Mouse (Mus musculus) embryonic fibroblast, embryonic 13.5 days (primary cell): ENCODE results near the gene Nxnl1. TPM values are rescaled to one million over a fixed set of nuclear protein-coding genes. Genes with fewer than 3 reads are reported as not detected.

Experiments
- H3K27ac ChIP-seq: 2 replicates; pipeline ENCODE4 v1.5.1; 2012; ENCODE audit warnings: low read length, control low read depth, inconsistent platforms; ENCODE audit not compliant: insufficient read depth
- H3K4me1 ChIP-seq: 2 replicates; pipeline ENCODE4 v1.6.1; 2011; ENCODE audit warnings: low read length; ENCODE audit not compliant: control insufficient read depth, insufficient read depth
- H3K4me3 ChIP-seq: 2 replicates; pipeline ENCODE4 v1.5.1; 2011; ENCODE audit warnings: mild to moderate bottlenecking, control low read depth, low read length; ENCODE audit not compliant: insufficient read depth
- CTCF ChIP-seq: IDR thresholded peaks from 2 replicates; pipeline ENCODE4 v1.5.1; 2011; ENCODE audit warnings: mild to moderate bottlenecking, control low read depth, low read length, moderate library complexity, borderline replicate concordance; ENCODE audit not compliant: insufficient read depth
- POLR2A ChIP-seq: IDR thresholded peaks from 2 replicates; pipeline ENCODE4 v1.6.1; 2011; ENCODE audit warnings: low read depth, mild to moderate bottlenecking, control low read depth, low read length, moderate library complexity
- polyA plus RNA-seq: library from polyadenylated mRNA; stranded (reverse); fragments of >200 nt; gene quantifications from 2 replicates; pipeline ENCODE4 v1.2.4, GENCODE M21; 2011; ENCODE audit warnings: low read depth; ENCODE audit not compliant: missing spikeins, insufficient read length

Nxnl1 gene
- polyA plus RNA-seq, 1 experiment: not detected

DNA sequence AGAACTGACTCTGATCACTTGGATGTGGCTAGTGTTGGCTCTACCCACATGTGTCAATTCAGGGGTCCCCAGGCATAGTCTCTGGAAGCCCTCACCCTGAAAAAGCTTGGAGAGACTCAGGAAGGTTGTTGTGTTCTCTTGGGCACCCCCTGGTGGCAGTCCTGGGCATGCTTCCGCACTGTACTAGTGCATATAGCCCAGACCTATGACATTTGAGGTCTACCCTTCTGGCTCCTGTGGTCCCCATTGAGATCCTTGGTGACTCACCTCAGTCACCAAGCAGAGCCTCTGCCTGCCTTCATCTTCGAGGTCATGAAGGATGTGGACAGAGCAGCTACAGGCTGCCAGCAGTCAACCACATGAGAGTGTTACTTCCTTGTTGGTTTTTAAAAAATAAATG, 20.5 kb upstream of the Nxnl1 start:
- Histone ChIP-seq H3K4me1 (peaks cover 4% of the 10 kb centered on the region; the same call in 1 of the 2 replicates), H3K27ac (no peak overlapping the region), H3K4me3 (no peak overlapping the region)
- TF ChIP-seq POLR2A (no peak), CTCF (peak; percentile 47; the same call in 1 of the 2 replicates)

DNA sequence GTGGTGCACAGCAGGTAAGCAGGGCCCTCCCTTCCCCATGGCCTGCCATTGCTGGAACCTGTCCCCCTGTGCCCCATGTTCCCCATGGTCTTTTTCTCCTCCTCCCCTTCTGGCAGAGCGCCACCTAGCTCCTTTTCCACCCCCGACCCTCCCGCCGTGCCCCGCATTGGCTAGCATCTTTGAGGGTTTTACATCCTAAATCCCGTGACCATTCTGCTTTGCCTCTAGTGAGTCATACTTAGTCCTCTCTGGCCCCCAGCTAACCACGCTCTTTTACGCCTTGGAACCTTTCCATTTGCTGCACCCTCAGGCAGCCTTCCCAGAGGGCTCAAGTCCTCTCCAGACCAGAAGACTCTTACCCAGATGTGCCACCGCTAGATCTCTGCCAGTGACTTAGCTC, 13.8 kb upstream of the Nxnl1 start:
- Histone ChIP-seq H3K4me3 (no peak overlapping the region), H3K4me1 (peaks cover 11% of the 10 kb centered on the region), H3K27ac (no peak overlapping the region)
- TF ChIP-seq POLR2A (no peak), CTCF (no peak)

DNA sequence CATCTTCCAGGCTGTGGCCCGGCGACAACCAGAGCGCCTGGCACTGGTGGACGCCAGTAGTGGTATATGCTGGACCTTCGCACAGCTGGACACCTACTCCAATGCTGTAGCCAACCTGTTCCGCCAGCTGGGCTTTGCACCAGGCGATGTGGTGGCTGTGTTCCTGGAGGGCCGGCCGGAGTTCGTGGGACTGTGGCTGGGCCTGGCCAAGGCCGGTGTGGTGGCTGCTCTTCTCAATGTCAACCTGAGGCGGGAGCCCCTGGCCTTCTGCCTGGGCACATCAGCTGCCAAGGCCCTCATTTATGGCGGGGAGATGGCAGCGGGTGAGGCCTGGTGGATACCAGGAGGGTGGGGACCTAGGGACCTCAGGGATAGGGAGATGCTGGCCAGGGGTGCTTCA, 13.1 kb upstream of the Nxnl1 start:
- Histone ChIP-seq H3K27ac (peak overlapping the region; percentile 30; the same call in 1 of the 2 replicates), H3K4me3 (no peak overlapping the region), H3K4me1 (peaks cover 13% of the 10 kb centered on the region)
- no peak for TF ChIP-seq CTCF
- no peak for TF ChIP-seq POLR2A

DNA sequence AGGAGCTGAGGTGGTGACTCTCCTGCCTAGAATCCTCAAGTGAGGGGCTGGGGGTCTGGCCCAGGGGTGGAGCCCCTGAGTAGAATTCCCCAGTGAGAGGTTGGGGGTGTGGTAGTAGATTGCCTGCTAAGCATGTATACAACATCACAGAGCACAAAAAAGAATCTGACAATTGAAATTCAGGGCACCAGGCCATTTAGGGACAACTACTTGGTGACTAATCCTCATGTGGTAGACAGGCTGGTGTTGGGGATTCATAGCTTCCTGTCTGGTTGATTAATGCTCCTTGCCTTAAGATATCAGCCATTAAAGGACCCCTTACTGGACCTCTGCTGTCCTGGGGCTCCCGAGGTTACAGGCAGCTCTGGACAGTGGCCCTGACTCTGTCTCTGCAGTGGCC, 12.6 kb upstream of the Nxnl1 start:
- Histone ChIP-seq H3K4me1 (peaks cover 14% of the 10 kb centered on the region), H3K4me3 (no peak overlapping the region), H3K27ac (peak overlapping the region; percentile 30; the same call in 1 of the 2 replicates)
- TF ChIP-seq CTCF (no peak), POLR2A (no peak)

DNA sequence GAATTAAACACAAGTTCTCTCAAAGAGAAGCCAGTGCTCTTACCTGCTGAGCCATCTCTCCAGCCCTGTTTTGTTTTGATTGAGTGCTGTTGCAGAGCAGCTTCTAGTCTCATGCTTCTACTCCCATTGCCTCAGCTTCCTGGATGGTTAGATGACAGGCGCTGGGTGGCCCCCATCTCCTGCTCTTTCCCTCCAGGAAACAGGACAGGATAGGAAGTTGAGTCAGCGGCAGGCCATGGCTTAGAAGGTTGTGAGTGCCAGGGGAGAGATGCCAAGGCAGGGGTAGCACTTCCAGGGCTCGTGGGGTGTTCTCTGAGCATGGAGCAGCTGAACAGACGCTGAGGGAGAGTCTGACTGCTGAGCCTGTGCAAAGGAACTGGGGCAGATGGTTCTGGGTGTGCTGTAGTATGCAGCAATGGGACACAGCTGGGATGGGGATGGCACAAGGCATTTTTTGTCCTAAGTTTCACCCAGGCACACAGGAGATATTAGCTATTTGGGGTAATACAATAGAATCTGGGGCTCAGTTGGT, 11.5 kb upstream of the Nxnl1 start:
- no peak overlapping the region for H3K27ac ChIP-seq
- TF ChIP-seq POLR2A: no peak
- no peak for TF ChIP-seq CTCF
- peaks cover 14% of the 10 kb centered on the region for H3K4me1 ChIP-seq
- no peak overlapping the region for H3K4me3 ChIP-seq

DNA sequence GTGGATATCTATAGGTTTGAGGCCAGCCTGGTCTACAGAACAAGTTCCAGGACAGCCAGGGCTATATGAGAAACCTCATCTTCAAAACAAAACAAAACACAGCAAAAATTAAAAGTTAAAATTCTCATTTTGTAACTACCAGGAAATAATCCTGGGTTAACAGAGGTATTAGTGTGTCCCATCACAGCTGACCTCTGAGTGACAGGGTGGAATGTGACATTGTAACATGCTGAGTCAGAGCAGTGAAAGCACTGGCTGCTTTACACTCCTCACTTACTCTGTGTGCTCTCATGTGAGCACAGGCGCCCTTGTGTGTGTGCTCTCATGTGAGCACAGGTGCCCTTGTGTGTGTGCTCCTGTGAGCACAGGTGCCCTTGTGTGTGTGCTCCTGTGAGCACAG, 8.6 kb upstream of the Nxnl1 start:
- no peak for TF ChIP-seq POLR2A
- no peak for TF ChIP-seq CTCF
- Histone ChIP-seq H3K4me1 (peaks cover 12% of the 10 kb centered on the region; the same call in 1 of the 2 replicates), H3K4me3 (no peak overlapping the region), H3K27ac (no peak overlapping the region)

DNA sequence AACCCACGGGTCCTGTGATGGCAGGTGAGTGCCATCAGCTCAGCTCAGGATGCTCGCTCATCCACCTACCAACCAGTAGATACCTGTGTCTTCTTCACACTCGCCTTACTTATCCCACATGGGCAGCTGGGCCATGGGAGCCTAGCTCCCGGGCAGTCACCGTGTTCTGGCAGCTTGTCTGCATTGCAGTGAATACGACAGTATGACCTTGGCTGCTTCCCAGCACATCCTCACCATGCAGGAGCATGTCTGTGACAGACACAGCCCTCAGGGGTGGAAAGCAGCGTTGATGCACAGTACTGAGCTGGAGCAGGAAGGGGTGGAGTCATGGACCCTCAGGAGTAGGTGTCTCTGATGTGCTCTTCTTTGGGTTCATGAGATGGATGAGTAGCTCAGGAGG, 8.0 kb upstream of the Nxnl1 start:
- H3K4me1 ChIP-seq: peaks cover 9% of the 10 kb centered on the region; the same call in 1 of the 2 replicates
- H3K4me3 ChIP-seq: no peak overlapping the region
- H3K27ac ChIP-seq: no peak overlapping the region
- TF ChIP-seq POLR2A: no peak
- no peak for TF ChIP-seq CTCF

DNA sequence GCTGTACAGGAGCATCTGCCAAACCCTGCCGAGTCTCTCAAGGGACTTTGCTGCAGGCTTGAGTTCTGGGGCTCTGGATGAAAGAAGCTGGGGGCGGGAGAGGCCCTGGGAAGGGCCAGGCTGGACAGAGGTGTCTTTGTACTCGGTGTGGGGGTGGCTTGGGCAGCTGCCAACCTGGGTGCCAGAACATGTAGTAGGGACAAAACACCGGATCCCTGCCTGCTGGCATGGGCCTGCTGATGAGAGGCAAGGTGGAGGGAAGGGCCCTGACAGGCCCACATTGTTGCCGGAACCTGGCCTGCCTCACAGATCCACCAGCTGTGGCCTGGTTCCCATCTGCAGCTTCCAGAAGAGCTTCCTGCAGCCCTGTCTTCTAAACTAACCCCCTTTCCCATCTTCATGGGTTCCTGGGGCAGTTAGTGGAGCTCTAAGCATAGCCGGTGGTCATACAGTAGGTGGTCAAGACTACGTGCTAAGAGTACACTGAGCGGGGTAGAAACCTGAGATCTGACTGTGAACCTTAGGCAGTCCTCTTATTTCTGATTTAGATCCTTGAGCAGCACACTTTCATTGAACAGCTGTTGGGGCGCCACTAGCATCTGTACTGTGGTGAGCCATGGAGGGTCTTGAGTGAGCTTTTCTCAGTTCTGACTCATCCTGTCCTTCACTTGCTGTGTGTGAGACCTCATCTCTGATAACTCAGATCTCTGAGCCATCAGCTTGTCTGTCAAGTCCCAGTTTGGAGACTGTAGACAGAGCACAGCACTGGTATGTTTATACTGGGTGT, 6.6 kb upstream of the Nxnl1 start:
- no peak overlapping the region for H3K4me3 ChIP-seq
- TF ChIP-seq POLR2A (no peak), CTCF (no peak)
- H3K27ac ChIP-seq: no peak overlapping the region
- peaks cover 6% of the 10 kb centered on the region; the same call in 1 of the 2 replicates for H3K4me1 ChIP-seq

DNA sequence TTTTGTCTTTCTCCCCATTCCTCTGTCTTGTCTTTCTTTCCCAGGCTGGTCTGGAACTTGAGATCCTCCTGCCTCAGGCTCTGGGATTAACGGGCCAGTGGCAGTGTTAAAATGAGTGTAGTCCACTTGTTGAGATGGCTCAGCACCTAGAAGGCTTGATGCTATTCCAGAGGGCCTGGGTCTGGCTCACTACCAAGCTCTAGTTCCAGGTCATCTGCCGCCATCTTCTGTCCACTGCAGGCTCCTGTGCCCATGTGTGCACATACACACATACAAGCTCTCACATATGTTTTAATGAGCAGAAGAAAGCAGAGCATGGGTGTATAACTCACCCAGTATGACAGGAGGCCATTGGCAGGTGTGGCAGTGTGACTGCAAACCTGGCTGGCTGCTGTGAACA, 5.7 kb upstream of the Nxnl1 start:
- H3K4me1 ChIP-seq: peaks cover 6% of the 10 kb centered on the region; the same call in 1 of the 2 replicates
- no peak overlapping the region for H3K27ac ChIP-seq
- H3K4me3 ChIP-seq: no peak overlapping the region
- TF ChIP-seq CTCF (no peak), POLR2A (no peak)

DNA sequence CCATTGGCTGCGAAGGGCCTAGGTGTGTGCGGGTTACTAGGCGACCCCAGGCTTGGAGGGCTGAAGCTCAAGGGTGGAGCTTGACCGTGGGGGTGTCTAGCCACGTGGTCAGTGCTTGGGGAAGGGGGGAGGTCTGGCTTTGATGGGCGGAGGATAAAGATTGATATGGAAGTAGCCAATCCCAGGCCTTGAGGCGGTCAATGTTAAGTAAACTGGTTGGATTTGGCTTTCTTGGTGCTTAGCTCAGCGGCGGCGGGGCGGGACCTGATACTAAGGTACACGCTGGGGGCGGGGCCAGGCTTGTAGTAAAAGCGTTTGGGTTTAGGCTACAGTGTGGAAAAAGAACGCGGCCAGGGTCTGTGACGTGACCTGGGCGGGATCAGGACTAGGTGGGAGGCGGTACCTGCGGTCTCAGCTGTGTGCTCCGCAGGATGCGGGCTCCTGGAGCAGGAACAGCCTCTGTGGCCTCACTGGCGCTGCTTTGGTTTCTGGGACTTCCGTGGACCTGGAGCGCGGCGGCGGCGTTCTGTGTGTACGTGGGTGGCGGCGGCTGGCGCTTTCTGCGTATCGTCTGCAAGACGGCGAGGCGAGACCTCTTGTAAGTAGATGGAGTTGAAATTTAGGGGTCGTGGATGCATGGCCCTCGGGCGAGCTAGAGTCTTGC, 4.0 kb upstream of the Nxnl1 start:
- Histone ChIP-seq H3K4me3 (peak overlapping the region; percentile 47), H3K27ac (no peak overlapping the region)
- TF ChIP-seq POLR2A (peak; percentile 68), CTCF (no peak)

More for the DNA sequence above, 4.0 kb upstream of the Nxnl1 start:
- peaks cover 6% of the 10 kb centered on the region; the same call in 1 of the 2 replicates for H3K4me1 ChIP-seq
